Mouse (Mus musculus): ENCODE measurements around the gene Traf2.

Traf2 gene

DNA sequence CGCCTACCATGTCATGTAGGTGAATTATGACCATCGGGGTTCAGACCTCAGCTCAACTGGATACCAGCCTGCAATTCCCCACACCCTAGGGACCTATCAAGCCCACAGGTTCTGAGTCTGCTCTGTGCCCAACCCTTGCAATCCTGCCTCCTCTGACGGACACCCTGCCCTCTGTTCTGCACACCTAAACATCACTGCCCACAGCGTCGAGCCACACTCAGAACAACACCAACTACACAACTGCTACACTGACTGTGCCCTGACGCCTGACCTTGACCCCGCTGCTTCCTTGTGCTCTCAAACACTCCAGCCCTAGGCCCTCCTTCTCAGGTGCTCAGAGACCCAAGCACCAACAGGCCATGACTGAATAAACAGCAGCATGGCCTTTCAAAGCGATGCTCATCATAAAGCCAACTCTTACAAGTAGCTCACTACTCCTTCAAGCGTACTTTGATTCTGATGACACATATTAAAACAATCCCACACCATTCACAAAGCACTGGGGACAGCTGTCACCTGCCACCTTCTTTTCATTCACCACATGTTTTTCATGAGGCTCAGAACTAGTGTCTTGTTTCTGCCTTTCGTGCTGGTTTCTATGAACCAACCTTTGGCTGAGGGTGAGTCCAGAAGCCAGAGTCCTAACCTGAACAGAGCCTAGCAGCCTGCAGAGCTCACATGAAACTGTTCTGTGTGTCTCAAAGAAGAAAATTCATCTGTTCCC, 4.9 kb downstream of the Traf2 start:
- no peak for DNase-seq

DNA sequence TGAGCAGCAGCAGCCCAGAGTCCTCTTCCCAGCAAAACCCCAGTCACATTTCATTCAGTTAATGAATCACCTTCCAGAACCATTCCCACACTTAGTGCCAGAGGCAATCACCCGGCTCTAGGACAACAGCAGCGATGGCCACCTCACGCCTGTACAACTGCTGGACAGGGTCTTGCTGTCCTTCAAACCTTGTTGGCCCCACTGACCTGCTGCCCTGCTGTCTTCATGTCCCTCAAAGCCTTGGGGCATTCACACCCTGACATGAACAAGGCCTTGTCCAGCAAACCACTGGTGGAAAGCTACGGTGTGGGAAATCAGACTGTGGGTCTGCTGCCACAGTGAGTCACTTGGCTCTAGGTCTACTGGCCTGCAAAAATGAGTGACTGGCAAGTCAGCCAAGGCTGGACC, 6.2 kb downstream of the Traf2 start:
- no peak for DNase-seq

DNA sequence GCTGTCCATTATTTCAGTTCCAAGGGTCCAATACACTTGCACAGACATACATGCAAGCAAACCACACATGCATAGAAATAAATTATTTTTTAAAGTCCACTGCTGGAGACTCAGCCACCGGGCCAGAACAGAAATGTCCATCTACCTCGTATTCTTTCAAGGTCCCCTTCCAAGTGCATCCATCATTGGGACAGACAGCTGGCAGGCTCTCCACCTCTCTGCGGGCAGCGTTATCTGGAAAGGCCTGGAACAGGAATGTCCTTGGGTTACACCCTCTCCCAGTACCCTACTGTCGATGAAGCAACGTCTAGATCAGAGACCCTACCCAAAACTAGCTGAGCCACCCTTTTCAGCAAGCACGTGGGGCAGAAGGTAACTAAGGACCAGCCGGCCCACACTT, 10.2 kb downstream of the Traf2 start:
- DNase-seq, result no peak

DNA sequence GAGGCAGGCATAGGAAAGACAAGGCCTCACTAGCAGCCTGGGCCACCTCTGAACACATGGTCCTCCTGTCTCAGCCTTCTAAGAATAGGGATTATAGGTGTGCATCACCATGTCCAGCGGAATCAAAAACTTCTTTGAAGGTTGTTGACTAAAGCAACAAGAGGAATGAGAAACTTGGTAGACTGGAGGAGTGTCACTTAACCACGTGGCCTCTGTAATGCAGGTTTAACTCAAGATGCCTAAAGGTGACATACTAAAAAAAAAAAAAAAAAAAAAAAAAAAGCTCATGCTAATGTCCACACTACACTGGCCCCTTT, 11.9 kb downstream of the Traf2 start:
- DNase-seq, result no peak

DNA sequence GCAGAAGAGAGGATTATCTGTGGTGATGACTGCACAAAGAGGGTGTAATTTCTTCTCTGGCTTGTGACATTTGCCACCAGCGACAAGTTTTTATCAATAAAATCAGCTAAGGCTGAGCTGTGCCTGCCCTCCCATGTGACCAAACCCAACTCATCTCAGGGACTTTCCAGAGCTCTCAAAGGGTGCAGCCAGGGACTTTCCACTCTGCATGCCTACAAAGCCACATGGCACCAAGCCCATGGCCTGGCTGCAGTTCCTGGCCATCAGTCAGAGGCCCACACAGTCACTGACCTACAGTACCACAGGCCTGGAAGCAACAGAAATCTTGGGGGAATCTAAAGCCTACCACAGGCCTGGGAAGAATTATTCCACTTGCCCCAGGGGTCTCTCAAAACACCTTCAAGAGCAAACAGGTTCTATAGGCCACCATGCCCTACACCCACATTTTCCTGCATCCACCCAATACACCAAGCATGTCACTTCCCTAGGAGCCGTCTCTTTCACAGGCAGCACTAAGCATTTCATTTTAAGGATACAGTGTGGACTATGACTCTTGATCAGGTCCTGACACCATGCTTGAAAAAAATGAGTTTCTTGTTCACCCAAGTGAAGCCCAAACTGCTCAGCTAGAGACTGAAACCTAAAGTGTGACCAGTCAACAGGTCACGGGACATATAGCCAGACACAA, 12.4 kb downstream of the Traf2 start:
- DNase-seq, result peak; percentile 21 to 52

DNA sequence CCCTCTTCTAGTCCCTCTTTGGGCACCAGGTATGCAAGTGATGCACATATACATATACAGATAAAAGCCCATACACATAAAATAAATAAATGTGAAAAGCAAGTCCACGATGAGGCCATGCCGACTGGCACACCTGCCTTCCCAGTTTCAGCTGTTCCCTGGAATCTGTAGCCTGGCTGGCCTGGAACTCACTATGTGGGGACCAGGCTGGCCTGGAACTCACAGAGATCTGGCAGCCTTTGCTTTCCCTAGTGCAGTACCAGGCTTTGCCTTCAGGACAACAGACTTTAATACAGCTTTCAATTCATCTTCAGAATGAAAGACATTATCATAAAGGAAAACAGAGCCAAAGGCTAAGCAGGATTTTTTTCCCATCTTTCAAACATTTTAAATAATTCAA, 13.0 kb downstream of the Traf2 start:
- DNase-seq, result no peak

DNA sequence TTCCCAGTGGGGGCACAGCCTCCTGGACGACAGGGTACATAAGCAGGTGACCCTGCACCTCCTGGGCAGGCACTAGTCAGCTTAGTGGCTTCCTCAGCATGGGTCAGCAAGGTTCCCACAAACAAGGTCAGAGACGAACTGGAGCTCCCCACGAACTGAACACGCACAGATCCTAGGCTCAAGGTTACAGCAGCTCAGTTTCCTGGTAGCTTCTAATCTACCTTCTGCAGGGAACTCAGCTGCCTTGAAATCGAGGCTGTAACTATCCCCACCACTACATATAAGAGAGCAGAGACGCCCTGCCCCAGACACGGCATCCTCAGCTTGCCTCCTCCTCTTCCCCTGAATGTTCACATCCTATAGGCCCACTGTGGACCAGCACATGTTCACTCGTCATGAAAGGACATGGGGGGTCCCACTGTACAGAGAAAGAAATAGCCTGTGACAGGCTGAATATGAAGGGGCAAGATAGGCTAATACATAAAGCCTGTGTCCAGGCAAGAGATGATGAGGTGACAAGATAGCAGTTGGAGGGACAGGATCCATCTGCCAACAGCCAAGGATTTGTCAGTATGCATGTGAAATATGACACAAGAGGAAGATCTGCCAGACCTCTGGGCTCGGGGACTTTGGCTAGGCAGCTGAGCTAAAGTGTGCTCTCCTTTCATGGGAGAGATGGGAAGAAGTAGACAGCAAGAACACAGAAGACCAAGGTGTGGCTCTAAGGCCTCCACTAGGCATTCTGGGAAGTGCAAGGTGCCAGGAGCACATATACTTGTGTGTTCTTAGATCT, 20.0 kb downstream of the Traf2 start:
- DNase-seq, result no peak

DNA sequence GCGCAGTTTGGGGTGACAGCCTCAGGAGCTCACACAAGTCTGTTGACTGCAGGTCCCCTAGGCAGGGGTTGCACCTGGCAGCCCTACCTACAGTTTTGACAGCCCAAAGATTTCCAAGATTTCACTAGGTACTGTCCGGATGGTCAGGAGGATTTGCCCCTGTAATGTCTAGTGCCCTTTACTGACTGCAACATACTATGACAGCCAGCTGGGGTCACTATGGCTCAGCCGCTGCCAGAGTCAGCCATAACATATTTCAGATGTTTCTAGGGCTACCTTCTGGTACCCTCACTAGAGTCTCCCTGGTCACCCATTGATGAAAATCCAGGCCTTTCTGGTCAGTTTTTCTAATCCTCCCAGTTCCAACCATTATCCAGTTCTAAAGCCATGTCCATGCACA, 36.8 kb downstream of the Traf2 start:
- DNase-seq, result no peak

DNA sequence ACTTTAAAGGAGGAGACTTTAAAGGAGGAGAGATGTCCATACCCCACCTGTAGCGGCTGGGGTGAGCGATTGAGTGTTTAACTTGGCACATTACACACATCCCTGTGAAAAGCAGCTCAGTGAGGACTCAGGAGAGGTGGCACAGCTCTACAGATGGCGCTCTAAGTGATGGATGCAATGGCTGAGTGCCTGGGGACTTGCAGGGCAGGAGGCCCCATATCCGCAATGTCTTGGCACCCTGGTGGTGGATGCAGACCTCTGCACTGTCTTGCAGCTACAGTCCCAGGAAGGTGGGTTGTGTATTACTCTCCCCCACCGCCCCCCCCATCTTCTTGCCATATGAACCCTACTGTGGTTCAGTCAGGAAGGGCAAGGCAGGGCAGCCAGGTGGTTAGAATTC, 39.8 kb downstream of the Traf2 start:
- DNase-seq, result no peak

DNA sequence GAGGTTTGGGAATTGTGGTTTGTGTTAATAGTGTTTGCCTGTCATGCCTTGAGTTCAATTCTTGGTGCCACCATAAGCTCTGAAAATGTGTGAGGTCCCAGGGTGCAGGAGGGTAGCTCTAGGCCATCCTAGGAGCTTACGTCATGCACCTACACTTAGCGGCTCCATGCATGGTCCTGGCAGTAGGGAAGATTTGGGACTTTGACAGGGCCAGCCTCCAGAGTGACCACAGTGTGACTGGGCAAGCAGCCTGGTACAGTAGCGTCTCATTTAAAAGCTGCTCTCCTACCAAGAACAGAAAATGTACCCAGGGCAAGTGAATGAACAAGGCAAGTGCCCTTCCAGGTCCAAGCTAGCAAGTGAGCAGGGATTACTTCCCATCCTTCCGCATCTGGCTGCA, 40.9 kb downstream of the Traf2 start:
- DNase-seq, result no peak

DNA sequence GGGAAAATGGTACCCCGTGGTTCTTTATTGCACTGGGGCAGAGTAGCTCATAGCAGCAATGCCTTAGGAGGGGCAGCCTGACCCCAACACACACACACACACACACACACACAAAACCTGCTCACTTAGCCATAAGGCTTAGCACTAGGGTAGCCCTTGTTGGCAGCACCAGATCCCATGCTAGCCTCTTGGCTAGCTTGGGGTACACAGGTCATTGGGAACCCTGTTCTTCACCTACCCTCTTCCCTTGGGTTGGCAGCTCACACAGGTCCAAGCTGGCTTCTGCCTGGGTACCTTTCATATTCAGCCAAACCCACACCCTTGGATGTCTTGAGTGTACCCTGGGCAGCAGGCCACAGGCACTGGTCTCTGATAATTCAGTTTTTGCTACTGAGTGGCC, 41.7 kb downstream of the Traf2 start:
- no peak for DNase-seq

DNA sequence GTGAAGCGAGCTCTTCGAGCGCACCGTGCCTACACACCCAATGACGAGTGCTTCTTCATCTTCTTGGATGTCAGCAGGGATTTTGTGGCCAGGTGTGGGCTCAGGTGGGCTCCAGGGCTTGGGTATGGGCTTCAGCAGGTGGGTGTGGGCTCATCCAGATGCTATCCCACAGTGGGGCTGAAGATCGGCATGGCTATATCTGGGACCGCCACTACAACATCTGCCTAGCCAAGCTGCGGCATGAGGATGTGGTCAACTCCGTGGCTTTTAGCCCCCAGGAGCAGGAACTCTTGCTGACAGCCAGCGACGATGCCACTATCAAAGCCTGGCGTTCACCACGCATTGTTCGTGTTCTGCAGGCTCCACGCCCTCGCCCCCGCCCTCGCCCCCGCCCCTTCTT, 42.2 kb downstream of the Traf2 start:
- DNase-seq, result no peak

DNA sequence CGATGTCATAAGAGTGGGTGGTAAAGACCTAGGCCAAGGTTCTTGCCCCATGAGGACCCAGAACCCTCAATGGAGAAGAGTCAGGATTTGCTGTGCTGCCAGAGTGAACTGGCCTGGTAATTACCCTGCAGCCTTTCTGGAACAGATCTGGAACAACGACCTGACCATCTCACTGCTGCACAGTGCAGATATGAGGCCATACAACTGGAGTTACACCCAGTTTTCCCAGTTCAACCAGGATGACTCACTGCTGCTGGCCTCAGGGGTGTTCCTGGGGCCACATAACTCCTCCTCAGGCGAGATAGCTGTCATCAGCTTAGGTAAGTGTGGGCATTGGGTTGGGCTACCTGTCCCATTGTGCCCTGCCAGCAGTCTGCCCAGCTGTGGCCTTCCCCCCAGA, 44.0 kb downstream of the Traf2 start:
- DNase-seq, result no peak

DNA sequence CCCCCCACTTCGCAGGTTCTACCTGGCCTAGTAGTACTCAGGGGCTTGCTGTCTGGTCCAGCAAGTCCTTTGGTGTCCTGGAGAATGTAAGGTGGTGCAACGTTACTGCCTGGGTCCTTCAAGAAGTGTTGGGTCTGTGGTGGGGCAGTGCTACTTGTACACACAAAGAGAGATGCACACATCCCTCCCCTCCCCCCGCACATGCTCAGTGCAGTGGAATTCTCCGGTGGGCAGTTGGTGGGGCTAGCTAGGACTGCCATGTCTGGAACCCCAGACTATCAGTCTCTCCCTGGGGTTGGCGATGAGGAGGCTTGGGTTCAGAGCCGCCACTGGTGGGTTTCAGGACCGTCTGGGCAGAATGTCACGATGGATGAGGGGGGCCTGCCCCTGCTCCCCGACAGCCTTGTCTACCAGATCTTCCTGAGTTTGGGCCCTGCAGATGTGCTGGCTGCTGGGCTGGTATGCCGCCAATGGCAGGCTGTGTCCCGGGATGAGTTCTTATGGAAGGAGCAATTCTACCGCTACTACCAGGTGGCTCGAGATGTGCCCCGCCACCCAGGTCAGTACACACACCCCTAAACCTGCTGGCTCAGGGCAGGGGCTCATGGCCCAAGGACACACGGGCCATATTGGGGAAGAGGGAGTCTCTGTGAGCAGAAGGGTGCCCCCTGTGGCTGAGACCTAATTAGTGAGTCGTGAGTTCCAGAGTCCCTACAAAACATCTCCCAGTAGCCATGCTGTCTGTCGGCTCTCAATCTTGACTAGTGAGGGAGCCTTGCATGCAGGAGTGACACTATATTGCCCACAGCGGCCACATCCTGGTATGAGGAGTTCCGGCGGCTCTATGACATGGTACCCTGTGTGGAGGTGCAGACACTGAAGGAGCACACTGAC, 44.9 kb downstream of the Traf2 start, which contains the start of gene C8g:
C8g (minus strand) TSS at position 127 of the 894 bp plus-strand sequence.
- no peak for DNase-seq

DNA sequence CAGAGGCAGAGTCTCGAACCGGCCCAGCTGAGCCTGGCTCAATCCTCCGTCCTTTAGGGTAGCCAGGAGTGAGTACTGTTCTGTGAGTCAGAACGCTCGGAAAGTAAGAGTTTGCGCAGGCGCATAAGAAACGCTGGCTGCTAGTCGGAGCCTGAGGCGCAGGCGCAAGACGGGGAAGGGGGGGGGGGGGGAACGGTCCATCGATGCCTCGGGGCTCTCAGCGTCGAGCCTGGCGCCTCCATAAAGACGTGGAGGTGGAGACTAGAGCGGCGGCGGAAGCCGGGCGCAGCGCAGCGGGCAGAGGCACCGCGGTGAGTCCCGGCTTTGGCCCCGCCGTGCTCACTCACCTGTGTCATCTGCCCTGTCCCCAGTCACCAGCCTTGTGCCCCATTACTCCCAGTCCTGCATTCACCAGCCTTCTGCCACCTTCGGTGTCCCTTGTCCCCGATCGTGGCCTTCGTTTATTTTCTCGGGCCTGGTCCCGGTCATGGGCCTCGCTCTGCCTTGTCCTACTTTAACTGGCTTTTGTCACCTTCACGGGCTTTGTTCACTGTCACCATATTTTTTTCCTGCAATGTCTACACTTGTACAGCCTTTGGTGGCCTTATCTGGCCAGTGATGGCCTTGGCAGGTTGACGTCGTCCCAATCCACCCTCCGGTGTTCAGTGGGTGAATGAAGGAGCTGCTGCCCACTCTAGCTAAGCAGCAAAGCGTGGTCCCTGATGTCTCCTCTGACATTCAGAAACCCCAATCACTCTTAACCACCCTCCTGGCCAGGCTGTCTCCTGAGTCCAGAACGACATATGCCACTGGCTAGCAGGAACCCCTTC, 45.9 kb downstream of the Traf2 start, which contains the start of gene Fbxw5:
Fbxw5 (plus strand) TSS at position 175 of the 830 bp plus-strand sequence.
- DNase-seq, result peak; percentile 72 to 81

DNA sequence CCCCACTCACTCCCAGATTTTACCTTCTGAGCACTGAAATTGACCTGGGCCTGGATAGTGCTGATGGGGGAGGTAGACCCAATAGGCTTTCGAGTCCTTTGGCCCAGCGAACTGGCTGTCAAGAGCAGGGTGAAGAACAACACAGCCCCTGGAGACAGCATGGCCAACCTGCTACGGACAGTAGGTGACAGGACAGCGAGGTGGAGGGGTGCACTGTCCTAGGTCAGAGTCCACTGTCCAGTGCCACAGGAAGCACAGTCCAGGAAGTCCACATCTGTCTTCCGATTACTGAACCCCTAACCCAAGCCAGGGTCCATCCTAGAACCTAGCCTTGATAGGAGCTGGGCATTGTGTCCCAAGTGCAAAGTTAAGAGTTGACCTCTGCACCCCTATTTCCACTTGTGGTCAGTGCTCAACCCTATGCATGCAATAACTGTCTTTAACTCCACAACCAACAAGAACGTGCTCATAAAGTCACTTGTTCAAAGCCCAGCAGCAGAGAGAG, 46.6 kb downstream of the Traf2 start:
- no peak for DNase-seq

DNA sequence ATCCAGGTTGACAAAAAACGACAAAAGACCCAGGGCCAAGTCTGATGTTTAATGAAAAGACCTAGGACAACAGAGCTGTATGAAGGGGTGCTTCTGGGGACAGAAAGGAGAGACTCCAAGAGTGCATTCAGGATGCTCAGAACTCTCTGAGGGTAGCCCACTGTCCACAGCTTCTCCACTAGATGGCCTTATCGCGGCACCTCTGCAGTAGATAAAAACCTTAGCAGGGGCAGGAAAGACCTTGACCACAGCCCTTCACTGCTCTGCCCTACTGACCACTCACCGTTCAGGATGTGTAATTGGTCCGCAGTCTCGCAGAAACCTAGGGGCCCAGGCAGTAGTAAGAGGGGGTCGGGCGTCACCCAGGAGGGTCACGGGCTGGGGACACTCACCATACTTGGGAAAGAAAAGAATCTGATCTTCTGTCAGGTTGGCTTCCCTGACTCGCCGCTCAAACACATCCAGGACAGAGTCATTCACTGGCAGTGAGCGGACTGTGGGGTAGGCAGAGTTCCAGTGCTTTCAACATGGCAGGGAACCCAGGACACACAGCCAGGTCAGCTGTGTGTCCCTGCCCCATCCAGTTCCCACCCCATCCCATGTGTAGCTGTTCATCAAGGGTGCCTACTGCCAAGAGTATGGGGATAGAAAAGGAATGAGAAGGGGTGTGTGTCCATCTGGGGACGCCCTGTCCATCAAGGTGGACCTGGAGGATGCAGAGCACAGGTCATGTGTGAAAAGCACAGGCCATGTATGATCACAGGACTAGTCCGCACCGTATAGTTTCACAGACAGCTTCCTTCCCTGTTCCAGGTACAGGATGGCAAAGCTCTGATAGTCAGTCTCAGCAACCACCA, 47.9 kb downstream of the Traf2 start:
- no peak for DNase-seq

DNA sequence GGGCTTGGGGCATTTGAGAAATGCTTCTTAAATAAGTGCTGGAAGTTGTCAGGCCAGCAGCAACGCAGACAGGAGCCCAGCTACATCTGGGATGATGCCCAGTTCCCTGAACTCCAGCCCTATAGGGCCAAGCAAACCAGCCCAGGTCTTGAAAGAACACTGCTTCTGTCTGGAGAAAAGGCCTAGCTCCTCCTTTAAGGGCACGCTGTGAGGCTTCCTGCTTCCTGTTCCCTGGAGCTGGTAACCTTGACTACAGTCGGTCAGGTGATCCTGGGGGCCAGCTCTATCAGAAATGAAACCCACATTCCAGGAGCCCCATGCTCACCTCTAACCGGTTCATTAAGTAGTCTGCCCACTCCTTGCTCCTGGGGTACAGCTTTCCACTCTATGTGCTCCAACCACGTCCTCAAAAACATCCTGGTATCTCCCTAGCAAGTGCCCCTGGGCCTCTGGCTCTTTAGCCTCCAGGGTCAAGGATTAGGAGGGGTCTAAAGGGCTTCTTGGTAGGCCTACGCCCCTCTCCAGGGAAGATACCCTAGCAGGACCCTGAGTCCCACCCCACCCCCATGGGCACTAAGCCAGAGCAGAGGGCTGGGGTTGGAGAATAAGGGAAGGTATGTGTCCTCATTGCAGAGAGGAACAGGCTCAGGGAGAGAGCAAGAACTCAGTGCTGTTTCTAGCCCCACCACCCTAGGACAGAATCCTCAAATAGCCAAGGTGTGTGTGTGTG, 48.7 kb downstream of the Traf2 start:
- no peak for DNase-seq

DNA sequence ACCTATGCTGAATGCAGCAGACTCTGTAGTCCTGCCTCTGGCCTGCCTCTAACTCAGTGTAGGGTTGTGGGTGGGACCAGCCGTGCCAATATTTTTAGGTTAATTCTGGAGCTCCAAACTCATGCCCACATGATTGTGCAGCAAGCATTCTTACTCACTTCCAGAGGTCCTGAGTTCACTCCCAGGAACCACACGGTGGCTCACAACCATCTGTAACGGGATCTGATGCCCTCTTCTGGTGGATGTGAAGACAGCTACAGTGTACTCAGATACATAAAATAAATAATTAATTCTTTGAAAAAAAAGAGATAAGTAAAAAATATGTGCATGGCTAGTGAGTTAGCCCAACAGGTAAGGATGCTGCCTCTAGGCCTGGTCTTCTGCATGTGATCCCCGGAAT, 50.3 kb downstream of the Traf2 start:
- DNase-seq, result no peak

DNA sequence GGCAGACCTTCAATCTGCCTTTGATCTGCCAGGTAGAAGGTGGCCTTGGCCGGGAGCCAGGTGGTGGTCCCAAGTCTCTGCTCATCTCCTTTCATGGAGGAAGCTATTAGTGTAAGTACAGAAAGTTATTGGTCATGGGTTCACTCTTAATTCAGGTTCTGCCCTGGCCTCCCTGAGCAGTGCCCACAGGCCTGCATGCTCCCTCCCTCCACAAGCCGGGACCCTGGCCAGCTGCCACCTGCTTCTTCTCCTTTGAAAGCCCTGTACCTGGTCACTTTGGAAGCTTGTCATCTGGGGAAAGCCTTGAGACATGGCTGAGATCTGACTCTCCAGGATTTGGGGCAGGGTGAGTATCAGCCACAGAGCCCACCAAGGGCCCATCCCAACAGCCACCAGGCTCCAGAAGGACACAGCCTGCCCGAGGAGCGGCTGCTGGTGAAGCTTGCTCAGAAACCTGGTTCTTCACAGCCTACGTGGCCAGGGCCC, 53.2 kb downstream of the Traf2 start, which contains the start of gene Lcn12:
Lcn12 (minus strand) TSS at position 436 of the 486 bp plus-strand sequence.
- no peak for DNase-seq

Data from thymus, adult 18-20 months (tissue).